Mouse (Mus musculus) liver, embryonic 14.5 days (tissue): ENCODE measurements at regions not wholly inside any gene's neighbourhood (a gene's known extent, or its start where the extent isn't known, plus 50 kb on each side); places are given as distances from the start of the nearest gene placed in this dataset.

Source experiments
- CTCF ChIP-seq: IDR thresholded peaks from 2 replicates; pipeline ENCODE4 v1.5.1; 2016; ENCODE audit warnings: antibody characterized with exemption, low read depth, control low read depth
- EP300 ChIP-seq: IDR thresholded peaks from 2 replicates; pipeline ENCODE4 v1.6.1; 2016; ENCODE audit warnings: antibody characterized with exemption, low read depth

DNA sequence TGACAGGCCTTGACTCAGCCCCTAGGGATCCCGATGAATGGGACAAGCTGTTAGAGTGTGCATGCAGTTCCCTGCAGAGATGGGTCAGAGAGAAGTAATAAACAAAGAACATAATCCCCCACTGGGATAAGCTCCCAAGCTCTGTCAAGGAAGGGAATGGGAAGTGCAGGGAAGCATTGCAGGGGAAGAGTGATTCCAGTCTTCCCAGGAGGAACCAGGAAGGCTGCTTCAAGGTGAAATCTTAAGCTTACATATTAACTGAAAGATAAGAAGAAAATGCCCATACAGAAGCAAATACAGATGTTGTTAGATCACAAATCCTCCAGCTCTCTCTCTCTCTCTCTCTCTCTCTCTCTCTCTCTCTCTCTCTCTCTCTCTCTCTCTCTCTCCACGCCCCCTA lies 202.2 kb downstream of the Gm826 start:
- TF ChIP-seq CTCF (no peak), EP300 (no peak)
